Mouse (Mus musculus): ENCODE measurements around the gene Arpin.
A peak's percentile ranks its signal among the peaks of the same experiment; 100 is the strongest.

Gene Arpin

GRCm38 (mm10) chr7:79934862-79935510 is at the start of gene Arpin:
Gene Arpin (minus strand): TSS chr7:79935359.
- DNase-seq: peak; percentile 33

DNA sequence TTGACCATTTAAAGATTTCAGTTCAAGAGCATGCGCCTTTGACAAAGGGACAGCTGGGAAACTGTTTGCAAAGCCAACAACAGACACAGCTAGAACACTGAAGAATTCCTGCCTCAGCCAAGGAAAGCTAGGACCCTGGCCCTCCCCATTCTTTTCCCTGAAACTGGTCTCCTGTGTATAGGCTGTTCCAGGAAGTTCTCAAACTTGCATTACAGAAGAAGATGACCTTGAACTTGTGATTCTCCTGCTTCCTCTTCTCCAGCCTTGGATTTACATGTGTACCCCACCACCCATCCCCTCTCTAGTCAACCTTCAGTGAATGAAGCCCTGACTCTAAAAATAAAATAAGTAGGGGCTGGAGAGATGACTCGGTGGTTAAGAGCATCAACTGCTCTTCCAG is 40.2 kb upstream of the Arpin start:
- no peak for DNase-seq

GRCm38 (mm10) chr7:79972195-79972594 is 37.0 kb upstream of the Arpin start:
- DNase-seq: no peak

GRCm38 (mm10) chr7:79970336-79970735 is 35.2 kb upstream of the Arpin start:
- DNase-seq: no peak

- no peak for DNase-seq
Measured at GRCm38 (mm10) chr7:79968326-79968725, 33.2 kb upstream of the Arpin start.

GRCm38 (mm10) chr7:79961600-79961999 is 26.4 kb upstream of the Arpin start:
- no peak for DNase-seq

DNA sequence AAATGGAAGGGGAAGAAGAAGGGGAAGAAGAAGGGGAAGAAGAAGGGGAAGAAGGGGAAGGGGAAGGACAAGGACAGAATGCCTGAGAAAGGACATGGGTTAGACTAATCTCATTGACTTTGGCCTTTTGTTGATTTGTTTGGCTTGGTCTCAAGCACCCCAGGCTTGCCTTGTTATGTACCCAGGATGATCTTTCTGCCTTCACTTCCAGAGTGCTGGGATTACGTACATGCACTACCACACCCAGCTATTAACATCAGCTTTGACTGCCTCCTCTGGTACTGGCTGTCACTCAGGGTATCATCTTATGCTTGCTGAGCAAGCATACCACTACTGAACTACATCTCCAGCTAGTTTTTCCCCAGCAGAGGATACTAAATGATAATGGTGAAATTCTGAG is 21.0 kb upstream of the Arpin start:
- DNase-seq: no peak

DNA sequence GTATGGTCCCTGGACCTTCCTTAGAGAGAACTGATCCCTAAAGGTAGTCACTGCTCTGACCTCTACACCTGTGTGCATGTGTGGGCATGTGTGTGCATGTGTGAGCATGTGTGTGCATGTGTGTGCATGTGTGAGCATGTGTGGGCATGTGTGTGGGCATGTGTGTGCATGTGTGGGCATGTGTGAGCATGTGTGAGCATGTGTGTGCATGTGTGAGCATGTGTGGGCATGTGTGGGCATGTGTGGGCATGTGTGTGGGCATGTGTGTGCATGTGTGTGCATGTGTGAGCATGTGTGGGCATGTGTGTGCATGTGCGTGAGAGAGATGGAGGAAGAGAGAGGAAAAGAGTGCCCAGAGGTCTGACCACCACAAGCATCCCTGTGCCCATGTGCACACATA is 19.7 kb upstream of the Arpin start:
- DNase-seq: no peak

- no peak for DNase-seq
Measured at GRCm38 (mm10) chr7:79951038-79951437, 15.9 kb upstream of the Arpin start.

GRCm38 (mm10) chr7:79950236-79950635 is 15.1 kb upstream of the Arpin start:
- DNase-seq: no peak

DNA sequence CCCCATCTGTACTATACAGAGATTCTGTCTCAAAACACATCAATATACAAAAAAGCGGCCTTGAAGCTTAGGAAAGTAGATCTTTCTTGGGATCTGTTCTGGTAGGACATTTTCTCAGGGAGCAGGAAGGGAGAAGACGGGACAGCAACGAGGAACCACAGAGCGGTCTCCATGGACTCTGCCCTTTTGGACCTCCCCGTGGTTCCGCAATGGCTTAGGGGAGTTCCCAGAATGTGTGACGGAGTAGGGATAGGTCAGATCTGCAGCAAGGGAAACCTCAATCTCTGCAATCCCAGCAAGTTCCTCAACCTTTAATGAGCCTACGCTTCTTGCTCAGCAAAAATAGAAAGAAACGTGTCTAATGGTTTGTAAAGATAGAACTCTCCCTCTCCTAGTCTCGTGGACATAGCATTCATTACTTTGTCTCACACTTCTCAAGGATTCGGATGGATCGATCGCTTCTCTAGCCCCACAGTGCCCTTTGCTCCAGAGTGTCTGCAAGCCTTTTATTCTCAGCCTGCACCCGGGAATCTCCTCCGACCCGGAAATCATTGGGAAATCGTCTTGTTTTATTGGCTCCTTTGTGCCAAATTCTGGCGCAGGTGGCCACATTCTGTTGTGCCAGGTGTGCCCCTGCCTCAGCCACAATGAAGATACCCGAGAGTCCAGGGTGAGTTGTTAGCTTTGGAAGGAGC is 499 bp upstream of the Arpin start:
- no peak for DNase-seq

- DNase-seq: no peak
Measured at GRCm38 (mm10) chr7:79934461-79934860, 698 bp downstream of the Arpin start.

DNA sequence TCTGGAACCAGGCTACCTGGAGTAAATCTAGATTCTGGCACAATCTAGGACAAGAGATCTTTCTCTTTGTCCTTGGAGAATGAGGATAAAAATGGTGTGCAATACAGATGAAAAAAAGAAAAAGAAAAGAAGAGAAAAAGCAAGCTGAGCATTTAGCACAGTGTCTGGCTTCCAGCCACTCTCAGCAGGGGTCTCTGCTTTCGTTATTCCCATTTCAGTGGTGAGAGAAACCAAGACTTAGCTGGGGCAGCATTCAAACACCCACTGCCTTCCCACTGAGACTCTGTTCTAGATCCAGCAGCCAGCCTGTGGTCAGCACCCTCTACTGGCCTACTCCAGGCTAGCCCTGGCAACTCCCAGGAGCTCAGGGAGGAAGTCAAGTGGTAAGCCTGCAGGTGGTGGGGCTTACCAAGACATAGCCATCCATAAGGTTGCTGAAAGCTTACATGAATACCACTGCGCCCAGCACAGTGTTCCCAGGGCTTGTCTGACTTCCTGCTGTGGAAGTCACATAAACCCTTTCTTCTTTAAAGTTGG is 6.6 kb downstream of the Arpin start:
- DNase-seq: no peak

- peak; percentile 87 for DNase-seq
Measured at GRCm38 (mm10) chr7:79920344-79920983, 14.7 kb downstream of the Arpin start, which contains the start of gene Ap3s2. Gene Ap3s2 (minus strand): TSS chr7:79920649.

DNA sequence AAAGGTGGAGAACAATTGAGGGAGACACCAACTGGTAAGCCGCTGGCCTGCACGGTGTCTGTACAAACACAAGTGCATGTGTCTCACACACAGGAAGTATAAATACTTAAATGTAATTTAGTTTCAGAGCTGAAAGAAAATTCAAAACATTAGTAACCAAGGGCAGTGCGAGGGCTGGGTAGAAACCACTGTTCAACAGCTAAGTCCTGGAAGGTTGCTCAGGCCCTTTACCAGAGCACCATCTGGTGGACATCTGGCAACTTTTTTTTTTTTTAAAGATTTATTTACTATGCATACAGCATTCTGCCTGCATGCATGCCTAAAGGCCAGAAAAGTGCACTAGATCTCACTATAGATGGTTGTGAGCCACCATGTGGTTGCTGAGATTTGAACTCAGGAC is 20.6 kb downstream of the Arpin start:
- peak; percentile 15 for DNase-seq

- DNase-seq: no peak
Measured at GRCm38 (mm10) chr7:79907356-79907755, 27.8 kb downstream of the Arpin start.

DNA sequence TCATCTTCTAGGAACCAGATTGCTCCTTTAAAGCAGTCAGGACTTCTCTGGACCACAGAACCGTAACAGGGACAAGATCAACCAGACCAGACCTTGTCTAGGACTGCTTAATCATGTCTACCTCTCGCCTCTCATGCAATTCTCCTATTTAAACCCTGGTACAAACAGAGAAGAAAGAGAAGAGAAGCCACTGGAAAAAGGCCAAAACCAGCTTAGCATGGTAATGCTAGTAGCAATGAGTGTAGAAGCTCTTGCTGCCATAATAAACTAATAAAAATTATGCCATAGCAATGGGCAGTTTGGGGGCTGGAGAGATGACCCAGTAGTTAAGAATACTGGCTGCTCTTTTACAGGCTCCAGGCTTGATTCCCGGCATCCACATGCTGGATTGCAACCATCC is 28.2 kb downstream of the Arpin start:
- DNase-seq: no peak

DNA sequence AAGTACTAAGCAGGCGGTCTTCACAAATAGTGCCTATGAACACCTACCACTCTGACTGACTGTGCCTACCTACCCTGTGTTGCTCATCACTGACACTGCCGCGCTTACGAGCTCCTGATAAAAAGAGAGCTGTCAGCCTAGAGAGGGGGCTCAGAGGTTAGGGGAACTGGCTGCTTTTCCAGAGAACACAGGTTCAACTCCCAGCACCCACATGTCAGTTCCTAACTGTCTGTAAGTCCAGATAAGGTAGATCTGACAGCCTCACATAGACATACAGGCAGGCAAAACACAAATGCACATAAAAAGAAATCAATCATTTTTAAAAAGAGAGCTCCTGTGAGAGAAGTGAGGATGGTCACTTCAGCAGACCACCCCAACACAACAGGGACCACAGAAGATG is 30.0 kb downstream of the Arpin start:
- no peak for DNase-seq

DNA sequence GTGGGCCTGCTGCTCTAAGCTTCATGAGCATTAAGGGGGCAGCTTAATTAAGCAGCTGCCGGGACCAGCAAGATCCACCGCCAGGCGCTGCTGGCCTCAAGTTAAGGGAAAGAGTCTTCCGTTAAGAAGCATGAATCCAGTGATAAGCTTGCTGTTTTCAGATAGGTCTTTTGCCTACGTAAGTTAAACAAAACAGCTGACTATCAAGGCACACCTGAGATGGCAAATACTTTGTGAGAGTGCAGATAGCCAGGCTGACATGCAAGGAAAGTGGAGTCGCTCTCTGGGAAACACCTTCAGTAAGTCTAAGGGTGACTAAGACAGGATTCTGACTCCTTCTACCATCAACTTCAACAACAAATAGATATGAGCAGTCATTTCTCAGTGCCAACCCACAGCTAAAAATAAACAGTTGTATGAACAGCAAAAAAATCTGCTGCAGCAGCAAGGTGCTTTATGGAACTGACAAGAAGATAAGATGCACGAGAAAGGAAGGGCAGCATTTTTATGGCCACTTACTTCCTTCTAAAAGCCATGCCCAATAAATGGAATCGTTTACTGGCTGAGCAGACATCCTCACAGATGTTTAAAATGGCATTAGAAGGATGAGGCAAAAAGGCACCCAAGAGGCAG is 31.9 kb downstream of the Arpin start:
- no peak for DNase-seq

DNA sequence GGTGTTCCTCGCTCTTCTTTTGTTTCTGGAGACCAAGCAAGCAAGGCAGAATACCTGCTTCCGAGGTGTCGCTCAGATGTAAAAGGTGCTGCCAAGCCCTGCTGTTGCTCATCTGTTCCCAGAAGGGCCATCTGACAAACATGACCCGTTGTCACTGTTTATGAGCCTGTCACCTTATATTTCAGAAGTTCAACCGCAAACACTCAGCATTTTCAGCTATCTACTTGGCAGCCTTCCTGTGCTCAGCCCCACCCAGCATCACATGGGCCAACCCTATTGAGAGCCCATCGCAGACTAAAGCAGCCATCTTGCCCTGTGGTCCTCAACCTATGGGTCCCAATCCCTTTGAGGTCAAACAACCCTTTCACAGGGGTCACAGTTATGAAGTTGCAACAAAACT is 34.4 kb downstream of the Arpin start:
- no peak for DNase-seq

DNA sequence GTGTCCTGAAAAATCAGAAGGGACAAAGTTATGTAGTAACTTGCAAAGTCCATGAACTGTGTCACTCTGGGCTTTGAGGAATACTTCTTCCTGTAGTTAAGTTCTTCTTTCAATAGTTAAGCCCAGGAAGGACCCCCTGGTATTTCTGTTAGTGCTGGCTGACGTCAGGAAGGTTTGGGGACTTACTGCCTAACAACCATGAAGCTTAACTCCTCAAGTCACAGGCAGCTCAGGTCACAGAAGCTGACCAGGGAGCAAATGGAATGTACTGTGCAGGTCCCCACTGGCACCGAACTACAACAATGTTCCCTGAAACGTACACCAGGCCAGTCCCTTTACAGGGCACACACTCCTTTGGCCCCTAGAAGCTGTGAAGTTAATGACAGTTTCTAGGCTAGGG is 39.9 kb downstream of the Arpin start:
- no peak for DNase-seq

GRCm38 (mm10) chr7:79894790-79895189 is 40.4 kb downstream of the Arpin start:
- no peak for DNase-seq
